Mouse (Mus musculus) lung, postnatal 4 days (tissue): ENCODE measurements around the gene Mageb16.

Experiments
- DNase-seq, 2 experiments: peaks; one replicate each; pipeline ENCODE4 v3.0.0; 2021

Mageb16 gene

DNA sequence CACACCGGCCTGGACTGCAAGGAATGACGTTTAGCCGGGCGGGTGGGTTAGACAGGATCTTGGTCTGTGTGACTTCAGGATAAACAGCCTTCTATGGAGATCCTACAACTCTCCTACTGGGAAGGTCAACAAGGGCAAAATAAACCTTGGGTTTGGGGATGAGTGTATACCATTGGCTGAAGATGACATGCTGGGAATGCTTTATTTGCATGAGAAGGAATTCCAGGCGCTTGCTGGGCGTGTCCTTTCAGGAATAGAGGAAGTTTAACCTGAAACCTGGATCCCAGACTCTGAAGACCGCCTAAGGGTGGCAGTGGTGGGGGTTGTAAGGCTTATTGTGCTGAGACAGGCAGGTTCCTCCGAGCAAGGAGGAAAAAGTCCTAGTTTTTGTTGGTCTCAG lies at the start of gene Mageb16:
TSS of gene Mageb16 (minus strand) at position 25 of the 400 bp plus-strand sequence.
- no peak for DNase-seq

DNA sequence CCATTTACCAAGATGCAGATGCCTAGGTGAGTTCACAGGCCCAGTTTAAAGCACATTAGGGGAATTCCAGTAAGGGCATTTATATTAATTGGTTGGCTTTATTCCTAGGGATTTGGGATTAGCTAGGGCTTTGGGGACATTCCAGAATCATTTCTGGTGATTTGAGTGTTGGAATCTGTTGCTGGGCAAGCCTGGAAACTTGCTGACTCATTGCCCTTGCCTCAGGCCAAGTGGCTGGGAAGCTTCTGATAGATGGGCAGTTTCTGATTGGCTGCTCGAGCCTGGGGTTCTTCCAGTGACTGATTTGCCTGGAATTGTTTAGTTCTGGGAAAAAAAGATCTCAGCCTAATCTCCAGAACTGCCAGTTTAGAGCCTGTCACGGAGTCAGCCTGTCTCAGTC lies 20.1 kb downstream of the Mageb16 start:
- DNase-seq = no peak

DNA sequence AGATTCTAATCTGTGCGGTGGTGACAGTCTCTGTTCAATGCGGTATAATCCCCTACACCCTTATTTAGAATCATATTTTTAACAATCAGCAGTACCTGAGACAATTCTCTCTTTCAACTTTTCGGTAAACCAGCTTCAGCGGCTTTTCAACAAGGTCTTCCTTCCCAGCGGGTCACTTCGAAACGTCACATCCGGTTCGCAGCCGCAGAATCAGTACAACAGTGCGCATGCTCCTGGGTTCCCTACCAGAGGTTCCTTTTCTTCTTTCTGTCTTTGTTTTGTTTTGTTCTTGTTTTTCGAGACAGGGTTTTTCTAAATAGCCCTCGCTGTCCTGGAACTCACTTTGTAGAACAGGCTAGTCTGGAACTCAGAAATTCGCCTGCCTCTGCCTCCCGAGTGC lies 35.8 kb downstream of the Mageb16 start:
- no peak for DNase-seq

DNA sequence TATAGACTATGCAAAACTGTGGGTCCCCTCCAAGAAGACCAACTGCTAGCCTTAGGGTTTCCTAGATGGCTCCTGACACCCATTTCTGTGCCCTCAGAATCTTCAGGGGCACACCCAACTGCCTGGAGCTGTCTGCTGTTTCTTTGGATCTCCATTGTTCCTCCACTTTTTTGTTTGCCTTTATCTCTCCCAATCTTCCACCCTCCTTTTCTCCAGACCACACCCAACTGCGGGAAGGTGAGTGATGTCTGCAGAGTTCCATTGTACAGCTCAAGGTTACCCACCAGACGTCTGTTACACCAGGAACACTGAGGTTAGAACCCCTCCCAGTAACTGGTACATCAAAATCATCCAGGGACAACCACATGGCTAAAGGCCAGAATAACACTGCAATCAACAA lies 64.8 kb downstream of the Mageb16 start:
- no peak for DNase-seq
